Mouse (Mus musculus) left cerebral cortex, adult 9 months (tissue): Measurements from ENCODE around the gene Clcnka.

ENCODE experiments used
- DNase-seq, 2 experiments: peaks; one replicate each; pipeline ENCODE4 v3.0.0; 2022; ENCODE audit warnings: low spot score in 2 of 2

Clcnka gene

DNA sequence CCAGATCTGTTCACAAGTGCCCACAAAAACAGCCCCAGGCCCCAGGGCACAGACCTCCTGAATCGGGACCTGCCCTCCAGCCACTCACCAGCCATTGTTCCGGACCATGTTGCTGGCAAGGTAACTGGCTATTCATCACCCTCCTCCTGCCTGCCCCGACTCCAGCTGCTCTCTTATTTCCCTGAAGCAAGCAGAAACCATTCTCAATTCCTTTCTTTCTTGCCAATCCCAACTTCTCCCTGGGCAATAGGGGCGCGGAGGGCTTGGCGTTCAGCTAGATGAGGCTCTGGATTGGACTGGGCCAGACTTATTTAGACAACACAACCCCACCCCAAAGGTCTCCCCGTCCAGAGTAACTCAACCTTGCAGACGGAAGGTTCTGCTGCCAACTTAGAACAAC, 18.9 kb downstream of the Clcnka start:
- no peak for DNase-seq

DNA sequence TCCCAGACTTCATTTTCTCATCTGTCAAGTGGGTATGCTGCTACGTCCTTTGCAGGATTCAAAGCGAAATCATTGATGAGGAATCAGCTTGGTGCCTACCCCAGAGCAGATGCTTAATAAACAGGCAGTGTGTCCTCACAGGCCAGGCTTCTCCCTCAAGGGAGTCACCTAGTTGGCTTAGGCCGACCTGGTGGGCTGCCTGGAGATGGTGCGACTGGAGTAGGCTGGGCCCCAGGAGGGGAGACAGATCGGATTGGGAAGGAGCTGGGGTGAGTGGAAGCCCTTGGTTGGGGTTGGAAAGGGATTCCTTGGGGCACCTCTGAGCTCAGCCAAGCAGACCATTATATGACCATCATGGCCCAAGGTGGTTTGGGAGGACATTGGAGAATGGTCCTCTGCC, 26.1 kb downstream of the Clcnka start:
- no peak for DNase-seq

DNA sequence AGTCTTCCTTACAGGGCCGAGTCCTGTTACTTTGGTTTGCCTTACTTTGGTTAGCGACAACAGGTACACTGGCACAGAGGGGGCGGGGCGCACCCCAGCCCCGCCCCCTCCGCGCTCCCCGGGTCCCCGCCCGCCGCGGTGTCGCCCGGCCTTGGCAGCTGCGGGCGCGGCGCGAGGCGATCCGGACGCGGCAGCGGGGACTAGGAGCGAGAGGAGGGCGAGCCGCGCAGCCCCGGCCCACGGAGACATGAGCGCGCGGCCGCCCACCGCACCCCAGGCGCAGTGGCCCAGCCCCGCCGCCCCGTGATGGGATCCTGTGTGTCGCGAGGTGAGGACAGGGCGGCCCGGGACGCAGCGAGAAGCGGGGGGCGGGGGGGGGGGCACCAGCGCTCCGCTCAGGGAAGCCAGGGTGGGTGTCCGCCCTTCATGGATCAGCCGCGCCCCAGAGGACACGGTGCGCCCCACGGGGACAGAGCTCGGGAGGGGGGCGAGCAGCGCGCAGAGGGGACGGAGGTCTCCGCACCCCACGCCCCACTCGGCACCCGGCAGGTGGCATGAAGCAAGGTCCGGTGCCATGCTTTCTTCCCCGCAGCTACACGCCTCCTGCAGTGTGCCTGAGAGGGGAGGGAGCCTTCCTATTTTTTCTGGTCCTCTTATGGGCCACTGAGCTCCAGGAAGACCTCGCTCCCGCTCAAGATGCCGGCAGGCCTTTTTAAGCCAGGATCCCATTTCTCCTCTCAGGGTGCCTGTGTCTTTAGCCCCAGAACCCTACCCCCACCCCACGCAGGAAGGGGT, 30.3 kb downstream of the Clcnka start, which contains the start of gene Fam131c:
TSS of gene Fam131c (plus strand) at position 224 of the 795 bp plus-strand sequence.
- no peak for DNase-seq

DNA sequence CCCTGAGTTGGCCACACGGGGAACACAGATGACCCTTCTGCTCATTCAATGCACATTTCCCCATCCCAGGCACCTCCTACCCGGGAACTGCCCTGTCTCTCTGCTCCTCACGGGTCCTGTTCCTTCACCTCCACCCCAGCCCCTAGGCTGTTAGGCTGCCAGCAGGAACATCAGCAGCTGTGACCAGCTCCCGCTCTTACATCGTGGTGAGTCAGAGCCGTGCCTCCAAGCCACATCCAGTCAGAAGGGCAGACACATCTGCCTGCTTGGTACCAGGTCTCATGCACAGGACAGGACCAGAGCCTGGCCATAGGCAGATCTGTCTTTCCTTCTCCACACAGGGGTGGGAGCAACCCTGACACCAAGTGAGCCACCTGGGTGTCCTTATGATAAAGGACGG, 32.6 kb downstream of the Clcnka start:
- no peak for DNase-seq

DNA sequence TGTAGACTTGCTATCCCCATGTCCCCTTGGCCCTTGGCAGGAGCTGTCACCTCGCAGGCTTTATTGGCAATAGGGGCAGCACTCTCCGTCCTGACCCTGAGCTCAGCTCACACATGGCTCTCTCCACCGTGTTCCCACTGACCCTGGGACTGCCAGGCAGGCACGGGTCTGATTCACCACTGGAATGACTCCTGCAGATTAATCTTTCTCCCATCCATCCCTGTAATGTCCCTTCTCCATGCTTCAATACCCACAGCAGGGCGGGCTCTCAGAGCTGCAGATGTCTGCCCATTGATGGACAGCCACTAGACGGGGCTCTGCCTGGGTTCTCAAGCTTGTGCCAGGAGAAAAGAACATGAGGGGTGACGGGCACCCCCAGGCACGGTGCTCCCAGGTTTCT, 33.4 kb downstream of the Clcnka start:
- DNase-seq: no peak

DNA sequence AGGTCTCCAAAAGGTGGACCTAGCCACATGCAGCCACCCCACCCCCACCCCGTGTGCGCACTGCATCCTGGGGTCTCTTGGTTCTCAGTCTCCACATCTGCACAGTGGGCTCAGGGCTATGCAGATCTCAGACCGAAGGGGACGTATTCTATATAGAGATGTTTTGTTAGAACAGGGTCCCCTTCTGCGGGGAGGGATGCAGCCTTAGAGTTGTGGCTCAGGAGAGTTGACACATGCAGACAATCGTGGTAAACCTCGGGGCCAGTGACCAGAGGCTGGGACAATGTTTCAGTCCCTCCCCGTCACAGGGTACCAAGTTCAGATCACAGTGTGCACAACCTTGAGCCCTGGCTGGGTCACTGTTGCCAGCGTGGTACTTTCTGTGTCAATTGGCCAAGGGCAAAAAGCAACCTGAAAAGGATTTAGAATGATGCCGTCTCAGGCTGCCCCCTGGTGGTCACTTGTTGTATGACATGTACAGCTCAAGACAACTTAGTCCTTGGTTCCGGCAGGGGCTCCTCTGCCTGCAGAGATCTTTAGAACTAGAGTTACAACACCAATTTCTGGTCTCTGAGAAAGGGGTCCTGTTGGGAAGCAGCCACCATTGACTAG, 35.5 kb downstream of the Clcnka start:
- peak in 1 of 2 experiments; percentile 78 for DNase-seq

DNA sequence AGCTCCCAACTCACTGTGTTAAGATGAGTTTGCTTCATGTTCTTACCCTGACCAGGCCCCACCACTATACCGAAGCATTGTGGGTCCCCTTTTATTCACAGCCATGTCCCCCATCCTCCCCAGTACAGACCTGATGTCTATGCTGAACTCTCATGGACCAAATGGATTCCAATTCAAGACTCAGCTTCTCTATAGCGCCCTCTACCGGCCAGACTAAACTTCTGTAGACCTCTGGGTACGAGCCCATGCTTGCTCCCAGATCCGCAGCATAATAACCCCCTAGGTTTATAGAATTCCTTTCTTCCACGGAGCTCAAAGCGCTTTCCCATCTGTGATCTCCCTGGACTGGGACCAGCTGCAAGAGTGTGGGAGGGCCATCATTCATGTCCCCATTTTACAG, 37.7 kb downstream of the Clcnka start:
- no peak for DNase-seq

DNA sequence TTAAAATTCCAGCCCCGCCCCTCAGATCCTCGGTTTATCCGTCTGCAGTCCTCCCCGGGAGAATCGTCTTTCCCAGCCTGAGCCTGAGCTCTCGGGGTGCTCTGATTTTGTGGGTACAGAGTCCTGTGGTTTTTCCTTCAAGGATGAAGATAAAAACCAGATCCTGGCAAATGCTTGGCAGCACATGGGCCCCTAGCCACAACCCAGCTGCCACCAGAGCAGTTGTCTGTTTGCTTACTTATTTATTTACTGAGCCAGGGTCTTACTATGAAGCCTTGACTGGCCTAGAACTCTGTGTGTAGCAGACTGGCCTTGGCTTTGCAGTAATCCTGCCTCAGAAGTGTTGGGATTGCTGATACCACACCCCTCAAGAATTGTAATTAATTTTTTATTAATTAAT, 39.3 kb downstream of the Clcnka start:
- no peak for DNase-seq

DNA sequence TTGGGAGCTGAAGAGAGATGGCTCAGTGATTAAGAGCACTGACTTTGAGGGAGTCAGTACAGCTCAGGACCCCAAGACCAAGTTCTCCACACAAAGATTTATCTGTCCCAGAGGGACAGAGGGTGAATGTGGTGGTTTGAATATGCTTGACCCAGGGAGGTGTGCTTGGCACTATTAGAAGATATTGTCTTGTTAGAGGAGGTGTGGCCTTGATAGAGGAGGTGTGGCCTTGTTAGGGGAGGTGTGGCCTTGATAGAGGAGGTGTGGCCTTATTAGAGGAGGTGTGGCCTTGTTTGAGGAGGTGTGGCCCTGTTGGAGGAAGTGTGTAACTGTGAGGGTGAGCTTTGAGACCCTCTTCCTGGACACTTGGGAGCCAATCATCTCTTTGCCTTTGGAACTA, 40.7 kb downstream of the Clcnka start:
- DNase-seq: no peak

DNA sequence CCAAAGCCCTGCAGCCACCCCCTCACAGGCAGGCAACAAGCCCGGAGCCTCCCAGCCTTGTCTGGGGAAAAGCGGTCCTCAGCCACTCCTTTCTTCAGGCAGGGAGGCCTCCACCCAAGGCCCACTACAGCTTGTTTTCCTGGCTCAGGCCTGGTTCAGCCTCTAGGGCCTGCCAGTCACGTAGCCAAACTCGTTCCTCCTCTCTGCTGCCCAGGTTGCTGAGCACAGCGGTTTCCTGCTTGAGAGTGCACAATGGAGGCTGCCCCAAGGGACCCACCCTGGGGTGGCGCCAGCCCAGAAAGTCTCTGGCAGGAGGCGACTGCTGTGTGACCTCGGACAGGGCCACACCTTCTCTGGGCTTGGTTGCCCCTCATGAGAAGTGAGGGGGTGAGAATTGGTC, 44.7 kb downstream of the Clcnka start:
- no peak for DNase-seq

DNA sequence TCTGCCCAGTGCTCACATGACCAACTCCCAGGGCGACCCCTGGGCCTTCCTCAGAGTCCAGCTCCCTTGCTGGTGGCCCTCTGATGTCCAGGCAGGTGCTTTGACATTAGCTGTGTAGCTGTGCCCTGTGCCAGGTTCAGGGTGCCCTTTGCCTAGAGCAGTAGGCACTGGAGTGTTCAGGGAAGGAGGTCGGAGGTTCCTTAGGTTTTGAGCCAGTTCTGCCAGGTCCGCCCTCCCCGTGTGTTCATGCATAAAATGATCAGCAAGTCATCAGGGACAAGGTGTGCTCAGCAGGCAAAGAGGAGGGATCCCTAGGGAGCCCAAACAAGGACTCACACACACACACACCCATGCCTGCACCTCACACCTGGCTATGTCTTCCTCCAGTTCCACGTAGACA, 45.5 kb downstream of the Clcnka start:
- no peak for DNase-seq

DNA sequence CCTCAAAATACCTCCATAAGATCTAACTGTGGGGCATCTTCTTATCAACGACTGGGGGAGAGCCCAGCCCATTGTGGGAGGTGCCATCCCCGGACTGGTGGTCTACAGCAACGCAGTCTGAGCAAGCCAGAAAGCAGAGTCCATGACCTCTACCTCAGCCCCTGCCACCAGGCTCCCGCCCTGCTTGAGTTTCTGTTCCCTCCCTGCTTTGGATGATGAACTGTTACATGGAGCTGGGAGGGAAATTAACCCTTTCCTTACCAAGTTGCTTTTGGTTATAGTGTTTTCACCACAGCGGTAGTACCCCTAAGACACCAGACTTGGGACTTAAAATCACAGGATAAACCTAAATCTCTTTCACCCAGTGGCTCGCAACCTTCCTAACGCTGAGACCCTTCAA, 46.6 kb downstream of the Clcnka start:
- no peak for DNase-seq

DNA sequence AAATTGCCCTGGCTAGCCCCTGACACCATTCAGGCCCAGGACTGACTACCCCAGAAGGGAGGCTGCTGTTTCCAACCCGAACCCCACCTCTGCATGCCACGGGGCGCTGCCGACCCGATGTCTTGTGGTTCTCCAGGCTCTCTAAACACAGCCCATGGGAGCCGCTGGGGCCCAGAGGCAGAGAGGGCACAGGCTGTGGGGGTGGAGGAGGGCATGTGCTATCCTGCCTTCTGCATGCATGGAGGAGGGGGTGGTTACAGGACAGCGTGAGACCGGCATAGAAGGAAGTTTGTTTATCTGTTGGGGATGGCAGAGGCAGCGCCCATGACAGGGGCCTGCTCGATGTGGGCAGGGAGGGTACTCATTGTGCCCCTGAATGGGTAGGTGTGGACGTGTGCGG, 48.5 kb downstream of the Clcnka start:
- DNase-seq: no peak

DNA sequence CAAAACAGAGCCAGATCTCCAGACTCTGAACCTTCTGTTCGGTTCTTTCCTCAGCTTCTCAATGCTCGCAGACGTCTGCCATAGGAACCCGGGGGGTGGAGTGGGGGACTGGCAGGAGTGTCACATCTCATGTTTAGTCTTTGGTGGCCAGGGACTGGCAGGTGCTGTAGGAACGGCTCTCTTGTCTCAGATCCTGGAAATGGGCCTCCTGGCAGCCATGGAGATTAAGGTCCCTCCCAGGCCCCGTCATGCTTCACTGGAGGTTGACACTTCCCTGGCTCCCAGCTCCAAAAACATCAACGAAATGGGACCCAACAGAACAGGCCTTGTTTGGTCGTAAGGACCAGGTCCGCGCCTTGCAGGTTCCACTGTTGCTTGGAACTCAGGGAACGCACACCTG, 49.9 kb downstream of the Clcnka start:
- DNase-seq: no peak

DNA sequence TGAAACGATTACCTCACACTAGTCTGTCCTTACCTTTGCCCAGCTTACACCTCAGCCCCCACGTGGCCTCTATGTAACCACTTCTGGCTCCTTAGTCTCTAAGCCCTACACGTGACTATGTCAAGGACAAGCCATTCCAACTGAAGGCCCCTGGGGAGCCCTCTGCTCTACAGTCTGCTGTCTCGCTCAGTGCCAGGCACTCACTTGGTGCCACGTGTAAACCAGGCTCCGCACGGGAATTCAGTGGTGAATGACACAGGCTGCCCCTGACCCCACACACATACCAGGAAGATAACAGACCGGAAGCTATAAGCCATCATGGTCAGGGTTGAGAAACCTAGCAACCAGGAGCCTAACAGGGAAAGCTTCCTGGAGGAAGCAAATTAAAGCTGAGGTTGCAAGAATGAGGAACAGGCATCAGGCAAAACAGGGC, 51.1 kb downstream of the Clcnka start:
- DNase-seq: no peak

DNA sequence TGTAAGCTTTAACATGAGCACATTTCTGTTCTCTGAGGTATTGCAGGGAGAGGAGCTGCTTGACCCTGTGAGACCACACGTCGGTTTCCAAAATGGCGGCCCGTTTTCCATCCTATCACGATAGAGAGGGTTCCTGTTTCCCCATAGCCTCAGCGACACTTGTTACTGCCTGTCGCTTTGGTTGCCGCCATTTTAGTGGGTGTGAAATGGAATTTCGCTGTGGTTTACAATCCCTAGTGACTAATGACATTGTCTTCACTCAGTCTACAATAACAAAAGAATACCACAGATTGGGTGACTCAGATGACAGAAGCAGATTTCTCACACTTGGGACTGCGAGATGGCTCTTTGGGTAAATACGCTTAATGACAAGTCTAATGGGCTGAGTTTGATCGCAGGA, 53.3 kb downstream of the Clcnka start:
- no peak for DNase-seq

DNA sequence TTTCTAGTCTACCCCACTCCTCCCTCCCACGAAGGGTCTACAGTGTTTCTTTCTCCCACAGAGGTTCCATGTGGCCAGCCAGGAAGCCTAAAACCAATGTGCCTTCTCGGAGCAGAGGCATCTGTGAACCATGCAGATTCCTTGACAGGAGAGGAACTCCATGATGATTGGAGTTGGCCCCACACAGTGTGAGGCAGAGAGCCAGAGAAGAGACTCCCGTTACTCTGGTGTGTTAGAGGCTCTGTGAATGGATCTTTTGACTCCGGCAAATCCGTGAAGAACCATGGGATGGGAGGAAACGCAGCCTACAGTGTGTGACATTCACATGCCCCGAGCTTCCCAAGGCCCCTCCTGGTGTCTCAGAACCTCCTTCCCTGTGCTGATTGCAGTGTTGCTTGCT, 55.0 kb downstream of the Clcnka start:
- DNase-seq: no peak

DNA sequence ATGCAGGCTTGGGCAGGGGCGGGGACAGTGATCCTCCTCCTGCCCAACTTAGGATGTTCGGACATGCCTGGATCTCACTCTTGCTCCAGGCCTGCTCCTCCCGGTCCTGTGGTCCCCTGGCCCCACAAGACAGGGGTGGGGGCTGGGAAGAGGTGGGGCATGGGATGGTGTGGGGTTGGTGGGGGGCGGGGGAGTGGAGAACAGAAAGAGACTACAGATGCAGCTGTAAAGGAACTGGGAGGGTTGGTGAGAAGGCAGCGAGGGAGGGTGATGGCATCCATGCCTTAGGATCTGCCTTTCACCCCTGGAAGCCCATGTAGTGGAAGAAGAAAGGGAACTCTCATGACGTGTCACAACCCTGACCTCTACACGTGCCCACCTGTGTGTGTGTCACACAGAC, 57.0 kb downstream of the Clcnka start:
- no peak for DNase-seq

DNA sequence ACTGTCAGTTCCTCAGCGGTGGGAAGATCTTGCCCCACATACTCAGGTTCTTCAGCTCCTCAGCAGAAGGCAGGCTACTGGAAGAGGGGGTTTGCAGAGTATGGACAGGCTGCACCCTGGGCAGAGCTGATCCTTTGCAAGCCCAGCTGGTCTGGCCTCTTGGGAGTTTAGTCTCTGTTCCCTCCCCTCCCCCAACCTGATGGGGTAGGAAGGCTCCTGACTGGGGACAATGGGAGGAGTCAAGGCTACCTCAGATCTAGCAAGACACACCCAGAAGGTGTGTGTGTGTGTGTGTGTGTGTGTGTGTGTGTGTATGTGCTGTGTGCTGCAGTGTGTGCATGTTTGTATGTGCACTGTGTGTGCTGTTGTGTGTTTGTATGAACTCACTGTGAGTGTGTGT, 59.7 kb downstream of the Clcnka start:
- DNase-seq: no peak

DNA sequence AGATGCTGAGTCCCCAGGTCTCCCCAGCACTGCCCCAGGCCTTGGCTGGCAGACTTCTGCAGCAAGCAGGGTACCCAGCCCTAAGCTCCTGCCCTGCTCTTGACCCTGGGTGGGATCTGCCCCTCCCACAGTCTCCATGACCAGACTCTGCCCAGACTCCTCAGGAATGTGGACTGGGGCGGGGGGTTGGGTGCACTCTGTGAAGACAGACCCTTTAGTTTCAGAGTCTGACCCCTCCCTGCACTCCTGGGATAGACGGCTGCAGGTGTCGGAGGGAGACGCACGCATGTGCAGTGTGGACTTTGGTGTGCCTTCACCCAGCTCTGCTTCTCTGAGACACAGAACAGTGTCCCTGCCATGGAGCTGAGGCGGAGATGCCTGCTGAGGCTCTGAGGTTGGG, 60.5 kb downstream of the Clcnka start:
- DNase-seq: no peak

DNA sequence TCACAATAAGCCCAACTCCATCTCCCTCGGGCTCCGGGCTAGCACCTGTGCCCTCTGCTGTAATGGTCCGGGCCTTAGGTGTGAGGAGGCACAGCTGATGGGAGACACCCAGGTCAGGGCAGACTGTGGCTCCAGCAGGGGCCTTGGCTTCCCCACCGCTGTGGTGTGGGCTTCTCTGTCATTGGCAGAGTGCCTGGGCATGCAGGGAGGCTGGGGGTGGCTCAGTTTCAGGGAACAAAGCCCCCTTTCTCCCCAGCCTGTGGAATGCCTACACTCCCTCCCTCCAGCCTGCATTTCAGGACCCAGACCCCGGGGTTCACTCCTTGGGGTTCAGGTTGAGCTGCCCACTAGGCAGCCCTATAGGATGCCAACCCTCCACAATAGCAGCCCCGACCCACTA, 62.3 kb downstream of the Clcnka start:
- DNase-seq: no peak

DNA sequence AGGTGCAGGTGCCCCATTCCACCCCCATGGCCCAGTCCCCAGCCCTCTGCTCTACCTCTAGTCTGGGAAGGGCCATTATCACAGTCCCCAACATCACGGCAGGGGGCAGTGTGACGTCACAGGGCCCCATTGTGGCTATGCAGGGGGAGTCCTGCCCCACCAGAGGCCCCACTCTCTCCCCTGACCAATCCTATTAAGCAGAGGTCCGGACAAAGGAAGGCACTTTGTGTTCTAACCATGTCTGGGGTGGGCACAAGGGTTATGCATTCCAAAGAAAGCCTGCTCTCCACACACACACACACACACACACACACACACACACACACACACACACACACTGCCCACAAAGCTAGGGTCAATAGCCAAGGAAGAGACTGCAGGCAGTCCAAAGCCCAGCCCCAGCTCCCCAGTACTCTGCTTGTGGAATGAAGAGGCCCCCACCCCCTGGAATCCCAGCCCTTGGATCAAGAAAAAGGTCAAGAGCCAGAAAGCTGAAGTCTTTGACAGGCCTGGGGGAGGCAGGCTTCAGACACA, 63.2 kb downstream of the Clcnka start:
- DNase-seq: no peak

DNA sequence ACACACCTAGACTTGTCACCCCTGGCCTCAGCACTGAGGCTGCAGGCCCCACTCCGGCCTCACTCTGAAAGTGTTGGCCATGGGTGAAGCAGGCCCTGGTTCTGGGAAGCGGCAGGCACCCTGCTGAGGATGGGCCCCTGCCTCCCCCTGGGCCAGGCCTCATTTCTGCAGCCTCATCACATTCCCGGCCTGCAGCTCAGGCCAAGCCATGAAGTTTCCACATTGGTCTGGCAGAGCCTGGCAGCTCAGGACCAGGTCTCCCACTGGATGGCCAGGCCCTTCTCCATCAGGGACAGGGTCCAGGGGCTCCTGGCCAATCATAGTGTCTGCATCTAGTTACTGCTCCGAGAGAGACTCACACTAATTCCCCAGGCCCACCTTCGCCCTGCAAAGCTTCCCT, 63.8 kb downstream of the Clcnka start:
- DNase-seq: no peak
